Mouse (Mus musculus): ENCODE results near the gene Nadk. TPM values are rescaled to one million over a fixed set of nuclear protein-coding genes. Genes with fewer than 3 reads are reported as not detected.
A peak's percentile ranks its signal among the peaks of the same experiment; 100 is the strongest.

The Nadk gene
- polyA plus RNA-seq, 1 experiment, result 83.0 TPM

DNA sequence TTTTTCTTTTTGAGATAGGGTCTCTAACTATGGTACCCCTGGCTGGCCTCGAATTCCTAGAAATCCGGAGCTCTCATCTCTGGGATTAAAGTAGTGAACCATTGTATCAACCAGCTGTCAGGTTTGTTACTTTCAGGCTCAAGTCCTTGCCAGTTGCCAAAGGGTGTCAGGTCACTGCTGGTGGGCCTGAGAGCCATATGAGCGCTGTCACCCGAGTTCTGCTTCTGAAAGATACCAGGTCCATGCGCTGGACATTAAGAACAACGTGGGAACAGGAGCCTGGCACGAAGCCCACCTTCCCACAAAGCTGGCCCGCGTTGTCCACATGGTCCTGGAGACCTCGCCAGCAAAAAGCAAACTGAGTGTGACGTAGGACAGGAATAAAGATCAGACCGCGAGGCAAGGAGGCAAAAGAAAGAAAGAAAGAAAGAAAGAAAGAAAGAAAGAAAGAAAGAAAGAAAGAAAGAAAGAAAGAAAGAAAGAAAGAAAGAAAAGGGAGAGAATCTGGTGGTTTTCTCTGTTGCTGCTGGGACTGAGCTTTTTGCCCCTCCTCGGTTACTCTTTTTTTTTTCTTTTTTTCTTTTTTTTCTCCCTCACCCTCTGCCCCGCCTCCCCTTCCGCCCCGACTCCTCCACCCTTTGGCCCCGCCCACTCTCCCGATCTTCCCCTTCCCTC, 684 bp downstream of the Nadk start:
- peak overlapping the region; percentile 81 for H3K4me3 ChIP-seq

DNA sequence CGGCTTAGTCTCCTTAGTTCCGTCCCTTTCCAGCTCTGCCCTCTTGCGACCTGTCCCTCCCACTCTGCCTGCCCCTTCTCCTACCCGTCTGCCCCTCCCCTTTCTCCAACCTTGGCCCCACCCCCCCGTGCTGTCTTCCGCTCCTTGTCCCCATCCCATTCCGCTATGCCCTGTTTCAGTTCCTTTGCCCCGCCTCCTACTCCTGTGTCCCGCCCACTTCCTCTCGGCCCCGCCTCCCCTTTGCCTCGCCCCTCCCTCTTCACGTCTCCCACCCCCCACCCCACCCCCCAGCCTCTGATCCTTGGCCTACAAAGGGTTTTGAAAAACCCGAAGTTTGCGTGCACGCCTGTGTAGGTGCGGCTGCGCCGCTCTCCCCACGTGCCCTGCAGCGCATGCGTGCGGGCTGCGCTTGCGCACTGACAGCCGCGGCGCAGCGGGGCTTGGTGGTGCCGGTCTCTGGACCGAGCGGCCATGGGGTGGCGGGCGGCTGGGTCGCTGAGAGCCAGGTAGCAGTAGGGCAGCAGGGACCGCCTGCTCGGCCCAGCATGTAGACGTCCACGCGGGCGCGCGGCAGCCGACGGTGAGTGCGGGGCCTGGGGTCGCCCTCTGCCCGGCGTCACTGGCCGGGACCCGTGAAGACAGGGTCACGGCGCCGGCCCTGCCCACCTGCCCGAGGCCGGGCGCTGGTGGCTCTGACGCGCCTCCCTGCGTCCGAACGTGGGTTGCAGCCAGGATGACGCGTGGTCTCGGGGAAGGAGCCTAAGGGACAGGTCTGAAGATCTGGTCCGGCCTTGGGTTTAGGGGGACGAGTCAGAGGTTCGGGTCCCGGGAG, 1.4 kb downstream of the Nadk start:
- peak overlapping the region; percentile 92 for H3K4me2 ChIP-seq (ENCODE audit: low read depth)
- peak overlapping the region; percentile 81 for H3K4me3 ChIP-seq
- TF ChIP-seq MYOG (IDR thresholded peaks at IDR 0.05; ENCODE audit: control insufficient read depth in 1 of 3, insufficient read depth in 1 of 3, insufficient read length in 2 of 3, low read depth in 2 of 3), result peak in 2 of 3 experiments; percentile 53 to 66
- TF ChIP-seq USF1 (IDR thresholded peaks at IDR 0.05; ENCODE audit: low read depth), result peak; percentile 92
- TF ChIP-seq MYOD1 (IDR thresholded peaks at IDR 0.05; ENCODE audit: control insufficient read depth in 1 of 3, insufficient read length in 2 of 3, low read depth in 2 of 3), result peak in 1 of 3 experiments; percentile 65
- no peak for TF ChIP-seq TCF12 (IDR thresholded peaks at IDR 0.05; ENCODE audit: insufficient read depth, poor library complexity, severe bottlenecking)
- TF ChIP-seq E2F4 (IDR thresholded peaks at IDR 0.05; ENCODE audit: insufficient read depth), result no peak
- no peak for TF ChIP-seq SRF (IDR thresholded peaks at IDR 0.05; ENCODE audit: control insufficient read depth, insufficient read length, low read depth)
- no peak for TF ChIP-seq REST (IDR thresholded peaks at IDR 0.05; ENCODE audit: insufficient read depth, insufficient read length)
- peak; percentile 68 for TF ChIP-seq POLR2AphosphoS2 (IDR thresholded peaks at IDR 0.05; ENCODE audit: insufficient read length, low read depth)
- no peak for TF ChIP-seq CEBPB (IDR thresholded peaks at IDR 0.05; ENCODE audit: insufficient read depth, poor library complexity, severe bottlenecking)
- TF ChIP-seq TCF3 (IDR thresholded peaks at IDR 0.05; ENCODE audit: insufficient read length, low read depth), result no peak
- no peak for TF ChIP-seq MAX (IDR thresholded peaks at IDR 0.05; ENCODE audit: low read depth)
- TF ChIP-seq POLR2A (IDR thresholded peaks at IDR 0.05; ENCODE audit: insufficient read length, low read depth), result peak; percentile 89
- peak overlapping the region; percentile 23 for H3ac ChIP-seq (ENCODE audit: control insufficient read depth, insufficient read length)
- peaks cover 22% of the 10 kb centered on the region for H3K36me3 ChIP-seq (ENCODE audit: control insufficient read depth, insufficient read depth)
- H3K79me2 ChIP-seq (ENCODE audit: control insufficient read depth, insufficient read depth), result peaks cover 46% of the 10 kb centered on the region
- no peaks in the 10 kb centered on the region for H3K27me3 ChIP-seq (ENCODE audit: control insufficient read depth, insufficient read depth, insufficient read length)

More for the DNA sequence above, 684 bp downstream of the Nadk start:
- H3K4me2 ChIP-seq (ENCODE audit: low read depth), result peak overlapping the region; percentile 98
- peaks cover 38% of the 10 kb centered on the region for H3K79me2 ChIP-seq (ENCODE audit: control insufficient read depth, insufficient read depth)
- no peaks in the 10 kb centered on the region for H3K27me3 ChIP-seq (ENCODE audit: control insufficient read depth, insufficient read depth, insufficient read length)
- H3ac ChIP-seq (ENCODE audit: control insufficient read depth, insufficient read length), result peak overlapping the region; percentile 23
- H3K36me3 ChIP-seq (ENCODE audit: control insufficient read depth, insufficient read depth), result peaks cover 29% of the 10 kb centered on the region
- TF ChIP-seq MYOG (IDR thresholded peaks at IDR 0.05; ENCODE audit: control insufficient read depth in 1 of 3, insufficient read depth in 1 of 3, insufficient read length in 2 of 3, low read depth in 2 of 3), result peak in 1 of 3 experiments; percentile 15
- TF ChIP-seq E2F4 (IDR thresholded peaks at IDR 0.05; ENCODE audit: insufficient read depth), result no peak
- peak in 2 of 3 experiments; percentile 5 to 33 for TF ChIP-seq MYOD1 (IDR thresholded peaks at IDR 0.05; ENCODE audit: control insufficient read depth in 1 of 3, insufficient read length in 2 of 3, low read depth in 2 of 3)
- no peak for TF ChIP-seq CEBPB (IDR thresholded peaks at IDR 0.05; ENCODE audit: insufficient read depth, poor library complexity, severe bottlenecking)
- TF ChIP-seq TCF3 (IDR thresholded peaks at IDR 0.05; ENCODE audit: insufficient read length, low read depth), result no peak
- no peak for TF ChIP-seq MAX (IDR thresholded peaks at IDR 0.05; ENCODE audit: low read depth)
- no peak for TF ChIP-seq SRF (IDR thresholded peaks at IDR 0.05; ENCODE audit: control insufficient read depth, insufficient read length, low read depth)
- no peak for TF ChIP-seq TCF12 (IDR thresholded peaks at IDR 0.05; ENCODE audit: insufficient read depth, poor library complexity, severe bottlenecking)
- TF ChIP-seq REST (IDR thresholded peaks at IDR 0.05; ENCODE audit: insufficient read depth, insufficient read length), result no peak
- TF ChIP-seq POLR2AphosphoS2 (IDR thresholded peaks at IDR 0.05; ENCODE audit: insufficient read length, low read depth), result no peak
- TF ChIP-seq USF1 (IDR thresholded peaks at IDR 0.05; ENCODE audit: low read depth), result no peak
- peak; percentile 6 for TF ChIP-seq POLR2A (IDR thresholded peaks at IDR 0.05; ENCODE audit: insufficient read length, low read depth)

DNA sequence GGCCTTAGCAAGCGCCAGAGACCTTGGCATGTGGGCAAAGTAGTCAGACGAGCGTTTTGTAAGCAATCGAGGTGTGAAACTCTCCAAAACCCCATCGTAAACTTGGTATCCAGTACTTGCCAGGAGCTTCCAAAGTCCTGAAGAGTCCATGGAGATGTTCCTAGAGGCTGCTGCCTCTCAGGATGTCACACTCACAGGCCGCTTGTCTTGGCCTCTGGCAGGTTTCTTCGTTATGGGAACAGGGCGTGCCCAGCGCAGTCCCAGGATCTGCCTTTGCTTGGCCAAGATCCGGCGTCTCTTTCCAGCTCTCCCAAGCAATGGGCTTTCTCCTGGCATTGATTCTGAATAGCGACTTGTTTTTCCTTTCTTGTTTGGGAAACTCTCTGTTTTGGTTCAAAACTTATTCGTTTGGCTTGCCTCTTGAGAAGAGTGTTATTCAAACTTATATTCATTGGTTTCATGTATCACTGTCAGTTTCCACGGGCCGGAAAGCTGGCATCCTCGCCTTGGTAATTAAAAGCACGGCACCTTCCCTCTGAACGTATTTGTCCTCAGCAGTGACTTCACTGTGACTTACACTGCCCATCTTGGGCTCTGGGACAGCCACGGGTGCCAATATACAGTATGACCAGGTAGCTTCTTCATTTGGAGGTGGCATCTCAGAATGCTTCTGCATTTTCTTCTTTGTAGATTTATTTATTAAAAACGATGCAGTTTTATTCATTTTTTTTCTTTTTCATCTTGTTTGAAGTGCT, 2.3 kb downstream of the Nadk start:
- H3K79me2 ChIP-seq (ENCODE audit: control insufficient read depth, insufficient read depth), result peaks cover 54% of the 10 kb centered on the region
- no peaks in the 10 kb centered on the region for H3K27me3 ChIP-seq (ENCODE audit: control insufficient read depth, insufficient read depth, insufficient read length)
- TF ChIP-seq CEBPB (IDR thresholded peaks at IDR 0.05; ENCODE audit: insufficient read depth, poor library complexity, severe bottlenecking), result no peak
- TF ChIP-seq POLR2A (IDR thresholded peaks at IDR 0.05; ENCODE audit: insufficient read length, low read depth), result no peak
- TF ChIP-seq POLR2AphosphoS2 (IDR thresholded peaks at IDR 0.05; ENCODE audit: insufficient read length, low read depth), result no peak
- no peak for TF ChIP-seq E2F4 (IDR thresholded peaks at IDR 0.05; ENCODE audit: insufficient read depth)
- TF ChIP-seq TCF3 (IDR thresholded peaks at IDR 0.05; ENCODE audit: insufficient read length, low read depth), result no peak
- no peak for TF ChIP-seq REST (IDR thresholded peaks at IDR 0.05; ENCODE audit: insufficient read depth, insufficient read length)
- no peak for TF ChIP-seq TCF12 (IDR thresholded peaks at IDR 0.05; ENCODE audit: insufficient read depth, poor library complexity, severe bottlenecking)
- TF ChIP-seq USF1 (IDR thresholded peaks at IDR 0.05; ENCODE audit: low read depth), result no peak
- TF ChIP-seq MYOG (IDR thresholded peaks at IDR 0.05; ENCODE audit: control insufficient read depth in 1 of 3, insufficient read depth in 1 of 3, insufficient read length in 2 of 3, low read depth in 2 of 3), result no peak
- TF ChIP-seq SRF (IDR thresholded peaks at IDR 0.05; ENCODE audit: control insufficient read depth, insufficient read length, low read depth), result no peak
- no peak for TF ChIP-seq MYOD1 (IDR thresholded peaks at IDR 0.05; ENCODE audit: control insufficient read depth in 1 of 3, insufficient read length in 2 of 3, low read depth in 2 of 3)
- TF ChIP-seq MAX (IDR thresholded peaks at IDR 0.05; ENCODE audit: low read depth), result no peak

More for the DNA sequence above, 2.3 kb downstream of the Nadk start:
- peak overlapping the region; percentile 81 for H3K4me3 ChIP-seq
- peak overlapping the region; percentile 92 for H3K4me2 ChIP-seq (ENCODE audit: low read depth)
- H3ac ChIP-seq (ENCODE audit: control insufficient read depth, insufficient read length), result peak overlapping the region; percentile 23
- H3K36me3 ChIP-seq (ENCODE audit: control insufficient read depth, insufficient read depth), result peaks cover 14% of the 10 kb centered on the region
